Mouse (Mus musculus) limb, embryonic 10.5 days (tissue): Measurements from ENCODE around the gene Pard3b. TPM values are rescaled to one million over a fixed set of nuclear protein-coding genes. Genes with fewer than 3 reads are reported as not detected.
"Not testable (repeated sequence)": the region's sequence is repeated elsewhere in the genome, so short reads cannot be mapped to it uniquely, and the experiment has no call there.

Source experiments
- DNase-seq: peaks from one replicate; pipeline ENCODE4 v3.0.0-alpha.2; 2017; ENCODE audit warnings: low spot score
- H3K27ac ChIP-seq: fragments of 300-500 bp; sonication (generic); 2 replicates; pipeline ENCODE4 v1.5.1; 2016; ENCODE audit warnings: mild to moderate bottlenecking
- H3K27me3 ChIP-seq: fragments of 300-500 bp; sonication (generic); 2 replicates; pipeline ENCODE4 v1.6.1; 2016; ENCODE audit warnings: low read depth, mild to moderate bottlenecking; ENCODE audit not compliant: poor library complexity, severe bottlenecking
- H3K36me3 ChIP-seq: fragments of 300-500 bp; sonication (generic); 2 replicates; pipeline ENCODE4 v1.6.1; 2016; ENCODE audit warnings: mild to moderate bottlenecking, moderate library complexity
- H3K4me1 ChIP-seq: fragments of 300-500 bp; sonication (generic); 2 replicates; pipeline ENCODE4 v1.6.1; 2016
- H3K4me3 ChIP-seq: fragments of 300-500 bp; sonication (generic); 2 replicates; pipeline ENCODE4 v1.5.1; 2016; ENCODE audit warnings: mild to moderate bottlenecking, moderate library complexity
- H3K9me3 ChIP-seq: fragments of 300-500 bp; sonication (generic); replicated peaks from 2 replicates; pipeline ENCODE4 v1.6.1; 2016; ENCODE audit warnings: mild to moderate bottlenecking
- WGBS: fragments of 180-500 bp; shearing (Covaris S2); methylation state at CpG from one replicate; pipeline ENCODE4 v1.1.7; 2016; 5-methylcytosine and 5-hydroxymethylcytosine counted together
- polyA plus RNA-seq: library from polyadenylated mRNA; unstranded; fragments of >200 nt; fragmentation: Nextera tagmentation; extraction: Ambion mirVana; gene quantifications from 2 replicates; pipeline ENCODE4 v1.2.1, GENCODE M21; 2016

The Pard3b gene
- polyA plus RNA-seq, 1 experiment from 2014 or later, result 5.0 TPM

- H3K27ac ChIP-seq, result no peak overlapping the region
- H3K4me1 ChIP-seq, result peaks cover 12% of the 10 kb centered on the region; the same call in 1 of the 2 replicates
- no peaks in the 10 kb centered on the region for H3K9me3 ChIP-seq
- H3K4me3 ChIP-seq, result no peak overlapping the region
- 86% methylated on average over 3 of the region's 3 CpGs for WGBS
- DNase-seq, result no peak
- H3K36me3 ChIP-seq, result no peaks in the 10 kb centered on the region
- H3K27me3 ChIP-seq, result no peaks in the 10 kb centered on the region
Observed at GRCm38 (mm10) chr1:62576939-62577590, 938.4 kb downstream of the Pard3b start.

GRCm38 (mm10) chr1:62579024-62579765 is 940.6 kb downstream of the Pard3b start:
- Histone ChIP-seq H3K9me3 (no peaks in the 10 kb centered on the region), H3K36me3 (no peaks in the 10 kb centered on the region), H3K27me3 (no peaks in the 10 kb centered on the region), H3K4me3 (no peak overlapping the region), H3K4me1 (peaks cover 12% of the 10 kb centered on the region; the same call in 1 of the 2 replicates), H3K27ac (peak overlapping the region; percentile 42; the same call in 1 of the 2 replicates)
- WGBS, result 78% methylated on average over 7 of the region's 7 CpGs
- no peak for DNase-seq

- no peak overlapping the region for H3K4me3 ChIP-seq
- H3K27me3 ChIP-seq, result no peaks in the 10 kb centered on the region
- peaks cover 16% of the 10 kb centered on the region; the same call in 1 of the 2 replicates for H3K4me1 ChIP-seq
- H3K27ac ChIP-seq, result no peak overlapping the region
- DNase-seq, result no peak
- no peaks in the 10 kb centered on the region for H3K36me3 ChIP-seq
- no peaks in the 10 kb centered on the region for H3K9me3 ChIP-seq
- 56% methylated on average over 4 of the region's 4 CpGs for WGBS
Observed at GRCm38 (mm10) chr1:62580314-62580935, 941.8 kb downstream of the Pard3b start.

- WGBS, result 88% methylated on average over 4 of the region's 4 CpGs
- Histone ChIP-seq H3K4me3 (no peak overlapping the region), H3K9me3 (no peaks in the 10 kb centered on the region), H3K27me3 (no peaks in the 10 kb centered on the region), H3K4me1 (peaks cover 16% of the 10 kb centered on the region; the same call in 1 of the 2 replicates), H3K27ac (no peak overlapping the region), H3K36me3 (no peaks in the 10 kb centered on the region)
- no peak for DNase-seq
Observed at GRCm38 (mm10) chr1:62582476-62582875, 943.9 kb downstream of the Pard3b start.

- Histone ChIP-seq H3K27ac (no peak overlapping the region), H3K4me1 (peaks cover 40% of the 10 kb centered on the region), H3K4me3 (no peak overlapping the region), H3K36me3 (no peaks in the 10 kb centered on the region), H3K27me3 (no peaks in the 10 kb centered on the region), H3K9me3 (no peaks in the 10 kb centered on the region)
- 97% methylated on average over 6 of the region's 6 CpGs for WGBS
- no peak for DNase-seq
Observed at GRCm38 (mm10) chr1:62587536-62587935, 948.9 kb downstream of the Pard3b start.

- Histone ChIP-seq H3K36me3 (no peaks in the 10 kb centered on the region), H3K4me1 (peaks cover 36% of the 10 kb centered on the region), H3K4me3 (no peak overlapping the region), H3K9me3 (no peaks in the 10 kb centered on the region), H3K27ac (peak overlapping the region; percentile 76), H3K27me3 (no peaks in the 10 kb centered on the region)
- WGBS, result 68% methylated on average over 6 of the region's 6 CpGs
- no peak for DNase-seq
Observed at GRCm38 (mm10) chr1:62591296-62592031, 952.8 kb downstream of the Pard3b start.

- H3K4me1 ChIP-seq, result peaks cover 19% of the 10 kb centered on the region
Observed at GRCm38 (mm10) chr1:62595401-62595800, 956.8 kb downstream of the Pard3b start.

GRCm38 (mm10) chr1:62597751-62598400 is 959.3 kb downstream of the Pard3b start:
- no peak overlapping the region for H3K27ac ChIP-seq
- no peak overlapping the region for H3K4me3 ChIP-seq
- no peaks in the 10 kb centered on the region for H3K9me3 ChIP-seq
- 81% methylated on average over 5 of the region's 5 CpGs for WGBS
- H3K27me3 ChIP-seq, result no peaks in the 10 kb centered on the region
- no peaks in the 10 kb centered on the region for H3K4me1 ChIP-seq
- H3K36me3 ChIP-seq, result no peaks in the 10 kb centered on the region
- DNase-seq, result no peak

More at GRCm38 (mm10) chr1:62595401-62595800, 956.8 kb downstream of the Pard3b start:
- no peak overlapping the region for H3K27ac ChIP-seq
- no peak overlapping the region for H3K4me3 ChIP-seq
- no peaks in the 10 kb centered on the region for H3K9me3 ChIP-seq
- no peak for DNase-seq
- no peaks in the 10 kb centered on the region for H3K36me3 ChIP-seq
- WGBS, result 69% methylated on average over 3 of the region's 3 CpGs
- H3K27me3 ChIP-seq, result no peaks in the 10 kb centered on the region

- WGBS, result 96% methylated on average over 5 of the region's 5 CpGs
- H3K27ac ChIP-seq, result no peak overlapping the region
- no peaks in the 10 kb centered on the region for H3K4me1 ChIP-seq
- H3K4me3 ChIP-seq, result no peak overlapping the region
- H3K27me3 ChIP-seq, result no peaks in the 10 kb centered on the region
- H3K36me3 ChIP-seq, result no peaks in the 10 kb centered on the region
- no peak for DNase-seq
- H3K9me3 ChIP-seq, result no peaks in the 10 kb centered on the region
Observed at GRCm38 (mm10) chr1:62598551-62598950, 959.9 kb downstream of the Pard3b start.

GRCm38 (mm10) chr1:62604644-62605043 is 966.0 kb downstream of the Pard3b start:
- H3K4me1 ChIP-seq, DNase-seq, H3K27me3 ChIP-seq, H3K4me3 ChIP-seq, H3K27ac ChIP-seq, H3K36me3 ChIP-seq, H3K9me3 ChIP-seq: not testable (repeated sequence)
- WGBS, result 94% methylated on average over 1 of the region's 1 CpGs

GRCm38 (mm10) chr1:62618109-62618665 is 979.6 kb downstream of the Pard3b start:
- Histone ChIP-seq H3K27ac (no peak overlapping the region), H3K9me3 (no peaks in the 10 kb centered on the region), H3K27me3 (peaks cover 48% of the 10 kb centered on the region), H3K36me3 (no peaks in the 10 kb centered on the region), H3K4me3 (no peak overlapping the region), H3K4me1 (peaks cover 10% of the 10 kb centered on the region; the same call in 1 of the 2 replicates)
- DNase-seq, result no peak
- WGBS, result 77% methylated on average over 3 of the region's 3 CpGs

GRCm38 (mm10) chr1:62619456-62619855 is 980.8 kb downstream of the Pard3b start:
- 94% methylated on average over 5 of the region's 5 CpGs for WGBS
- DNase-seq, result no peak
- Histone ChIP-seq H3K4me1 (peaks cover 10% of the 10 kb centered on the region; the same call in 1 of the 2 replicates), H3K27me3 (peaks cover 61% of the 10 kb centered on the region), H3K9me3 (no peaks in the 10 kb centered on the region), H3K27ac (no peak overlapping the region), H3K4me3 (no peak overlapping the region), H3K36me3 (no peaks in the 10 kb centered on the region)
